8 mouse cellular contexts compared by ENCODE assay signal in genomic region chr8:105217926-105218522, GRCm38 (mm10). TPM values are rescaled to one million over a fixed set of nuclear protein-coding genes. Genes with fewer than 3 reads are reported as not detected.
A peak's percentile ranks its signal among the peaks of the same experiment; 100 is the strongest.
DNase-seq lines count a peak whose midpoint lies in the region; ATAC-seq and TF ChIP-seq lines count a peak whose summit lies in the region.

No protein-coding gene starts in this region.

- intact Hi-C loops in heart, postnatal 25 days (cut with DNase I), result loop anchor here (2.0 to 5.0 kb wide), 5 partner anchors 61 to 561 kb away; no protein-coding TSS in a partner anchor

- no peak for TF ChIP-seq EP300 in heart, postnatal 0 days (IDR thresholded peaks at IDR 0.05; ENCODE audit: low read depth)

- H3K9me3 ChIP-seq in heart, postnatal 0 days (replicated peaks; ENCODE audit: control insufficient read depth, low read length), result no peaks in the 10 kb centered on the region
- H3K9me3 ChIP-seq in embryonic facial prominence, embryonic 12.5 days, result no peaks in the 10 kb centered on the region
- H3K9me3 ChIP-seq in midbrain, embryonic 13.5 days, result no peaks in the 10 kb centered on the region

- no peak for ATAC-seq in heart, postnatal 0 days (ENCODE audit: insufficient read depth, low read depth)
- ATAC-seq in embryonic facial prominence, embryonic 12.5 days (ENCODE audit: insufficient number of reproducible peaks, insufficient read depth, low FRiP score, low TSS enrichment), result peak; percentile 28; the same call in 1 of the 2 replicates
- ATAC-seq in midbrain, embryonic 13.5 days, result 0 out of 2 replicates have a peak, but pooled peaks have one; percentile 43

- WGBS in heart, postnatal 0 days, result 72% methylated on average over 5 of the region's 5 CpGs
- 83% methylated on average over 5 of the region's 5 CpGs for WGBS in embryonic facial prominence, embryonic 12.5 days
- 84% methylated on average over 5 of the region's 5 CpGs for WGBS in midbrain, embryonic 13.5 days

- peaks cover 17% of the 10 kb centered on the region for H3K36me3 ChIP-seq in heart, postnatal 0 days (replicated peaks; ENCODE audit: control insufficient read depth, insufficient read depth, low read length)
- H3K36me3 ChIP-seq in embryonic facial prominence, embryonic 12.5 days, result peaks cover 11% of the 10 kb centered on the region; the same call in 1 of the 2 replicates
- peaks cover 2% of the 10 kb centered on the region; the same call in 1 of the 2 replicates for H3K36me3 ChIP-seq in midbrain, embryonic 13.5 days

- peak; percentile 69 for DNase-seq in heart, postnatal 0 days (ENCODE audit: low spot score)
- no peak for DNase-seq in heart, postnatal 25 days (ENCODE audit: low spot score)
- DNase-seq in 3134 (ENCODE audit: extremely low read depth, insufficient read length, low spot score) (peak; percentile 16), ES-CJ7 (ENCODE audit: low read depth, low spot score) (peak; percentile 80)
- no peak for DNase-seq in right cerebral cortex, postnatal 14 days
- no peak for DNase-seq in urinary bladder, postnatal 10 days (ENCODE audit: low spot score)

- peak; percentile 74 for TF ChIP-seq CTCF in heart, postnatal 0 days (IDR thresholded peaks at IDR 0.05; ENCODE audit: low read depth)

- H3K27ac ChIP-seq in heart, postnatal 0 days (ENCODE audit: low read depth), result no peak overlapping the region
- H3K27ac ChIP-seq in embryonic facial prominence, embryonic 12.5 days, result no peak overlapping the region
- no peak overlapping the region for H3K27ac ChIP-seq in midbrain, embryonic 13.5 days

- no peaks in the 10 kb centered on the region for H3K4me1 ChIP-seq in heart, postnatal 0 days (ENCODE audit: control insufficient read depth, insufficient read depth)
- no peaks in the 10 kb centered on the region for H3K4me1 ChIP-seq in embryonic facial prominence, embryonic 12.5 days
- no peaks in the 10 kb centered on the region for H3K4me1 ChIP-seq in midbrain, embryonic 13.5 days (replicated peaks)

- H3K9ac ChIP-seq in heart, postnatal 0 days (replicated peaks; ENCODE audit: low read depth, low read length), result no peak overlapping the region
- H3K9ac ChIP-seq in embryonic facial prominence, embryonic 12.5 days, result no peak overlapping the region
- no peak overlapping the region for H3K9ac ChIP-seq in midbrain, embryonic 13.5 days (replicated peaks)

- H3K4me3 ChIP-seq in heart, postnatal 0 days (ENCODE audit: low read depth, low read length), result no peak overlapping the region
- no peak overlapping the region for H3K4me3 ChIP-seq in embryonic facial prominence, embryonic 12.5 days
- no peak overlapping the region for H3K4me3 ChIP-seq in midbrain, embryonic 13.5 days (replicated peaks)

- no peak overlapping the region for H3K4me2 ChIP-seq in heart, postnatal 0 days (ENCODE audit: low read depth, low read length)
- no peak overlapping the region for H3K4me2 ChIP-seq in embryonic facial prominence, embryonic 12.5 days (replicated peaks)
- H3K4me2 ChIP-seq in midbrain, embryonic 13.5 days (replicated peaks), result no peak overlapping the region

- no peaks in the 10 kb centered on the region for H3K27me3 ChIP-seq in heart, postnatal 0 days (ENCODE audit: control insufficient read depth, insufficient read depth, low read length)
- H3K27me3 ChIP-seq in embryonic facial prominence, embryonic 12.5 days, result no peaks in the 10 kb centered on the region
- no peaks in the 10 kb centered on the region for H3K27me3 ChIP-seq in midbrain, embryonic 13.5 days

RNA-seq across cellular contexts. Expression of gene D230025D16Rik, which starts 6.9 kb away (rescaled TPM):
- 27.1 and 30.4 TPM in 2 replicates for total RNA-seq in heart, postnatal 0 days (2014; rRNA removed; ENCODE audit: low replicate concordance)
- 14.3 and 15.2 TPM in 2 replicates for polyA plus RNA-seq in heart, postnatal 0 days (2015; fragmentation: Nextera tagmentation; extraction: Ambion mirVana)
- 10 to 100 TPM; 18.5 to 19.5 TPM for total RNA-seq in heart, postnatal 25 days (2021)
- polyA plus RNA-seq in embryonic facial prominence, embryonic 12.5 days (2016; fragmentation: Nextera tagmentation; extraction: Ambion mirVana), result 26.3 and 26.7 TPM in 2 replicates
- polyA plus RNA-seq in midbrain, embryonic 13.5 days (2015; fragmentation: Nextera tagmentation; extraction: Ambion mirVana), result 30.5 and 33.7 TPM in 2 replicates

RNA-seq across cellular contexts. Expression of gene B3gnt9, which starts 36.9 kb away (rescaled TPM):
- total RNA-seq in heart, postnatal 0 days (2014; rRNA removed; ENCODE audit: low replicate concordance), result 6.0 and 9.7 TPM in 2 replicates
- 7.3 and 7.7 TPM in 2 replicates for polyA plus RNA-seq in heart, postnatal 0 days (2015; fragmentation: Nextera tagmentation; extraction: Ambion mirVana)
- 1 to 10 TPM; 4.1 to 4.9 TPM for total RNA-seq in heart, postnatal 25 days (2021)
- polyA plus RNA-seq in embryonic facial prominence, embryonic 12.5 days (2016; fragmentation: Nextera tagmentation; extraction: Ambion mirVana), result 7.1 and 9.1 TPM in 2 replicates
- polyA plus RNA-seq in midbrain, embryonic 13.5 days (2015; fragmentation: Nextera tagmentation; extraction: Ambion mirVana), result 3.6 and 4.2 TPM in 2 replicates

RNA-seq across cellular contexts. Expression of gene Tradd, which starts 46.4 kb away (rescaled TPM):
- 9.0 and 10.4 TPM in 2 replicates for total RNA-seq in heart, postnatal 0 days (2014; rRNA removed; ENCODE audit: low replicate concordance)
- 16.7 and 17.6 TPM in 2 replicates for polyA plus RNA-seq in heart, postnatal 0 days (2015; fragmentation: Nextera tagmentation; extraction: Ambion mirVana)
- total RNA-seq in heart, postnatal 25 days (2021), result 1 to 10 TPM; 4.4 to 6.9 TPM
- polyA plus RNA-seq in embryonic facial prominence, embryonic 12.5 days (2016; fragmentation: Nextera tagmentation; extraction: Ambion mirVana), result 17.4 and 18.7 TPM in 2 replicates
- 12.5 and 13.4 TPM in 2 replicates for polyA plus RNA-seq in midbrain, embryonic 13.5 days (2015; fragmentation: Nextera tagmentation; extraction: Ambion mirVana)

RNA-seq across cellular contexts. Expression of gene Fbxl8, which starts 46.4 kb away (rescaled TPM):
- 1.5 and 6.4 TPM in 2 replicates for total RNA-seq in heart, postnatal 0 days (2014; rRNA removed; ENCODE audit: low replicate concordance)
- polyA plus RNA-seq in heart, postnatal 0 days (2015; fragmentation: Nextera tagmentation; extraction: Ambion mirVana), result 3.6 and 4.3 TPM in 2 replicates
- total RNA-seq in heart, postnatal 25 days (2021), result 1 to 10 TPM; 2.4 to 2.7 TPM
- 1.2 and 1.4 TPM in 2 replicates for polyA plus RNA-seq in embryonic facial prominence, embryonic 12.5 days (2016; fragmentation: Nextera tagmentation; extraction: Ambion mirVana)
- 0.48 and 0.61 TPM in 2 replicates for polyA plus RNA-seq in midbrain, embryonic 13.5 days (2015; fragmentation: Nextera tagmentation; extraction: Ambion mirVana)

RNA-seq across cellular contexts. Expression of gene Cbfb, which starts 47.5 kb away (rescaled TPM):
- total RNA-seq in heart, postnatal 0 days (2014; rRNA removed; ENCODE audit: low replicate concordance), result 50.0 and 70.0 TPM in 2 replicates
- 26.8 and 27.0 TPM in 2 replicates for polyA plus RNA-seq in heart, postnatal 0 days (2015; fragmentation: Nextera tagmentation; extraction: Ambion mirVana)
- 10 to 100 TPM; 20.2 to 26.8 TPM for total RNA-seq in heart, postnatal 25 days (2021)
- polyA plus RNA-seq in embryonic facial prominence, embryonic 12.5 days (2016; fragmentation: Nextera tagmentation; extraction: Ambion mirVana), result 120 and 124 TPM in 2 replicates
- 23.2 and 25.3 TPM in 2 replicates for polyA plus RNA-seq in midbrain, embryonic 13.5 days (2015; fragmentation: Nextera tagmentation; extraction: Ambion mirVana)

Comparison
In these comparisons a context has a peak if more than half of its experiments do, and no peak if none do; other contexts are left out.
1. DNase-seq: peak in heart, postnatal 0 days (single experiment), 3134 (single experiment) and ES-CJ7 (single experiment); none in heart, postnatal 25 days (single experiment), right cerebral cortex, postnatal 14 days (single experiment) and urinary bladder, postnatal 10 days (single experiment).